Mouse (Mus musculus): Measurements from ENCODE around the gene Dap. TPM values are rescaled to one million over a fixed set of nuclear protein-coding genes. Genes with fewer than 3 reads are reported as not detected.

Gene Dap
- polyA plus RNA-seq, 1 experiment from 2014 or later: 77.8 TPM

DNA sequence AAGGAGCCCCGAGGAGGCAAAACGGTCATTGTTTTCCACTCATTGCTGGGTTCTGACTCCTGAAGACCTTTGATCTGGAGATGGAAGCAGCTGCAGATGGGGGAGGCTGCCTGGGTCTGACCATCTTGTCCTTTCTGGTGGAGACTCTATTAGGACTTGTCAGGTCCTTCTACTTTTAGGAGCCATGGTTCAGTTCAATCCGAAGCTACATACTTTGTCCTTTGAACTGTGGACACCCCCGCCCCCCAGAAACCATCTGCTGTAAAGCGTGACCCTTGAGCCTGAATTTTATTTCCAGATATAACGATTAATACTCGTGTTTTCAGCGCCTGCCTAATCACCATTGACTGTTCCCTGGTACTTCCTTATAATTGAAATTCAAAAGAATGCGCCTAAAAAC is 38.2 kb downstream of the Dap start:
- H3K27ac ChIP-seq (ENCODE audit: low read depth): no peak overlapping the region
- H3K27me3 ChIP-seq (ENCODE audit: insufficient read depth, low read length): no peaks in the 10 kb centered on the region
- H3K36me3 ChIP-seq (replicated peaks; ENCODE audit: insufficient read depth, low read length): peaks cover 5% of the 10 kb centered on the region; the same call in 1 of the 2 replicates
- DNase-seq: no peak
- no peaks in the 10 kb centered on the region for H3K4me1 ChIP-seq (ENCODE audit: insufficient read depth)
- H3K4me2 ChIP-seq (ENCODE audit: low read depth, low read length): no peak overlapping the region
- no peak for ATAC-seq
- H3K9me3 ChIP-seq (ENCODE audit: low read length): no peaks in the 10 kb centered on the region
- H3K4me3 ChIP-seq (ENCODE audit: low read depth, low read length): no peak overlapping the region
- H3K9ac ChIP-seq (replicated peaks): no peak overlapping the region
- no peak for TF ChIP-seq EP300 (IDR thresholded peaks at IDR 0.05; ENCODE audit: low read depth)
- no peak for TF ChIP-seq CTCF (IDR thresholded peaks at IDR 0.05; ENCODE audit: low read depth)
- WGBS (ENCODE audit: insufficient replicate concordance): 75% methylated on average over 9 of the region's 9 CpGs

DNA sequence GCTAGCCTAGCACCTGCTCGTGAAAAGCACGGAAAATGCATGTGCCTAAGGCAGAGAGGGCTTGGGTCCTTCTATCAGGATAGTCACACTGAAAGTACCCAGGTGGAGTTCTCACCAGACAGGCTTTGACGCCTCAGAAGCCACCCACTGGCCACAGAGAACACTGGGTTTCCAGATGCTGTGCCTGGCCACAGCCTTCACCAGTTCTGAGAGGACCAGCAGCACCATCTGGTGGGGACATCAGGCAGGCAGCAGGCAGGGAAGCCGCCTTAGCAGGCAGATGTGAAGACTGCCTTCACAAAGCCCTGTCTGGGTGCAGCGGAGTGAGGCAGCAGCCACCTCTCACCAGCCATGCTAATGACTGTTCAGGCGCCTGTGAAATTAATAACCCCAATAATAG is 40.7 kb downstream of the Dap start:
- H3K36me3 ChIP-seq (replicated peaks; ENCODE audit: insufficient read depth, low read length): 0 out of 2 replicates have a peak, but pooled peaks cover 2% of the 10 kb centered on the region
- peak; percentile 83 for ATAC-seq
- DNase-seq: peak; percentile 77
- no peak overlapping the region for H3K4me3 ChIP-seq (ENCODE audit: low read depth, low read length)
- TF ChIP-seq CTCF (IDR thresholded peaks at IDR 0.05; ENCODE audit: low read depth): peak; percentile 94
- no peak for TF ChIP-seq EP300 (IDR thresholded peaks at IDR 0.05; ENCODE audit: low read depth)
- H3K9me3 ChIP-seq (ENCODE audit: low read length): no peaks in the 10 kb centered on the region
- WGBS (ENCODE audit: insufficient replicate concordance): 46% methylated on average over 6 of the region's 6 CpGs
- no peak overlapping the region for H3K27ac ChIP-seq (ENCODE audit: low read depth)
- H3K4me1 ChIP-seq (ENCODE audit: insufficient read depth): no peaks in the 10 kb centered on the region
- no peak overlapping the region for H3K4me2 ChIP-seq (ENCODE audit: low read depth, low read length)
- H3K27me3 ChIP-seq (ENCODE audit: insufficient read depth, low read length): no peaks in the 10 kb centered on the region
- H3K9ac ChIP-seq (replicated peaks): no peak overlapping the region

DNA sequence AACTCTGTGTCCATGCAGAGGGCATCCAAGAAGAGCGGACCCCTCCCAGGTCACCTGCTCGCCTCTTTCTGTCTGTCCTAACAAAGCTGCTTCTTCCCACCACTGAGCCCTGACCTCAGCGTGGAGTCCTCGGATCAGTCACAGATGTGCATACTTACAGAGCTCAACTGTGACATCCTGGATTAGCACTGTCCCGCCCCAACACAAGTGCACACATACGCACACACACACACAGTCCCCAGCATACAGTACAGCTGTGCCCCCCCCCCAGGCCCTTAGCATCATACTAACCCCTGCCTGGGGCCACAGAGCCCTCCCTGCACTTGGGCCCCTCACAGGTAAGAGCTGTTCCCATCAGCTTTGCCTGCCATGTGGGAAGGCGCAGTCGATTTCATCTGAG is 41.3 kb downstream of the Dap start:
- Histone ChIP-seq H3K4me1 (ENCODE audit: insufficient read depth) (no peaks in the 10 kb centered on the region), H3K9me3 (ENCODE audit: low read length) (no peaks in the 10 kb centered on the region), H3K27me3 (ENCODE audit: insufficient read depth, low read length) (no peaks in the 10 kb centered on the region), H3K4me3 (ENCODE audit: low read depth, low read length) (no peak overlapping the region), H3K9ac (replicated peaks) (no peak overlapping the region), H3K27ac (ENCODE audit: low read depth) (no peak overlapping the region), H3K4me2 (ENCODE audit: low read depth, low read length) (no peak overlapping the region), H3K36me3 (replicated peaks; ENCODE audit: insufficient read depth, low read length) (0 out of 2 replicates have a peak, but pooled peaks cover 2% of the 10 kb centered on the region)
- no peak for DNase-seq
- 88% methylated on average over 8 of the region's 8 CpGs for WGBS (ENCODE audit: insufficient replicate concordance)
- no peak for TF ChIP-seq EP300 (IDR thresholded peaks at IDR 0.05; ENCODE audit: low read depth)
- no peak for TF ChIP-seq CTCF (IDR thresholded peaks at IDR 0.05; ENCODE audit: low read depth)
- ATAC-seq: no peak

DNA sequence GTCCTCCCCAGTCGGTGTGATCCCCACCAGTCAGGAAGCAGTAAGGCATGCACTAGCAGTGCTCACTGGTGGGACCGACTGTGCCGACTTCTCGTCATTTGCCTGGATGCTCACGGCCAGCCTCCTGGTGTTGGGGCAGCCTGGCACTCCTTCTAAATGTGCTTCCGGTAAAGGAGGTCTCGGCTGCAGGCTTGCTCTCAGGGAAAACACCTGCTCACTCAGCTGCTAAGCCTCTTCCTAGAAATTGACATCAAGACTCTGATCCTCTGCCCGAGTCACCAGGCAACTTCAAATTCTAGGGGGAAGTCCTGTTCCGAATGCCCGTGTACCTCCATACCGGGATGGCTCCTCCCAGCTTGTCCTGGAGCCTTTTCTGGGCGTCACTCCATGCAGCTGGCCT is 41.7 kb downstream of the Dap start:
- ATAC-seq (no peak), DNase-seq (no peak)
- Histone ChIP-seq H3K27me3 (ENCODE audit: insufficient read depth, low read length) (no peaks in the 10 kb centered on the region), H3K27ac (ENCODE audit: low read depth) (no peak overlapping the region), H3K4me1 (ENCODE audit: insufficient read depth) (no peaks in the 10 kb centered on the region), H3K9ac (replicated peaks) (no peak overlapping the region), H3K4me3 (ENCODE audit: low read depth, low read length) (no peak overlapping the region), H3K9me3 (ENCODE audit: low read length) (no peaks in the 10 kb centered on the region), H3K4me2 (ENCODE audit: low read depth, low read length) (no peak overlapping the region), H3K36me3 (replicated peaks; ENCODE audit: insufficient read depth, low read length) (0 out of 2 replicates have a peak, but pooled peaks cover 2% of the 10 kb centered on the region)
- 83% methylated on average over 12 of the region's 12 CpGs for WGBS (ENCODE audit: insufficient replicate concordance)
- TF ChIP-seq CTCF (IDR thresholded peaks at IDR 0.05; ENCODE audit: low read depth) (no peak), EP300 (IDR thresholded peaks at IDR 0.05; ENCODE audit: low read depth) (no peak)

DNA sequence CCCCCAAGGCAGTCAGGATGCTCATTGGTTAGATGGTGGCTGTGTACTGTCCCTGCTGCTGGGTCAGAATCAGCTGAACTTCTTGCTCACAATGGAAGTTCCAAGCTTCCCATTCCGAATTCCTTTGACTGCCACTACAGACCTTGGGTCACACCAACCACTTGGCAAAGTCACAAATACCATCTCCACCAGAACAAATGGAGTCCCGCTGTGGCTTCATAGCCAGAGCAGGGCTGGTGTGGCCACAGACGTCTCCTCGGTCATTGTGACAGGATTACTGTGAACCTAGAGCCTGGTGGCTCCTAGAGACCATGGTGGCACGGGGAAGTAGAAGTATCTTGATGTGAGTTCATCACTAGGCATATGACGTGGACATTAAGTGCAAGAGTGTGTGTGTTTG is 44.0 kb downstream of the Dap start:
- H3K27ac ChIP-seq (ENCODE audit: low read depth): no peak overlapping the region
- H3K4me3 ChIP-seq (ENCODE audit: low read depth, low read length): no peak overlapping the region
- H3K9ac ChIP-seq (replicated peaks): no peak overlapping the region
- H3K27me3 ChIP-seq (ENCODE audit: insufficient read depth, low read length): no peaks in the 10 kb centered on the region
- 82% methylated on average over 6 of the region's 6 CpGs for WGBS (ENCODE audit: insufficient replicate concordance)
- peaks cover 11% of the 10 kb centered on the region for H3K36me3 ChIP-seq (replicated peaks; ENCODE audit: insufficient read depth, low read length)
- H3K9me3 ChIP-seq (ENCODE audit: low read length): no peaks in the 10 kb centered on the region
- DNase-seq (no peak), ATAC-seq (no peak)
- H3K4me2 ChIP-seq (ENCODE audit: low read depth, low read length): no peak overlapping the region
- TF ChIP-seq EP300 (IDR thresholded peaks at IDR 0.05; ENCODE audit: low read depth): no peak
- no peak for TF ChIP-seq CTCF (IDR thresholded peaks at IDR 0.05; ENCODE audit: low read depth)
- H3K4me1 ChIP-seq (ENCODE audit: insufficient read depth): no peaks in the 10 kb centered on the region

DNA sequence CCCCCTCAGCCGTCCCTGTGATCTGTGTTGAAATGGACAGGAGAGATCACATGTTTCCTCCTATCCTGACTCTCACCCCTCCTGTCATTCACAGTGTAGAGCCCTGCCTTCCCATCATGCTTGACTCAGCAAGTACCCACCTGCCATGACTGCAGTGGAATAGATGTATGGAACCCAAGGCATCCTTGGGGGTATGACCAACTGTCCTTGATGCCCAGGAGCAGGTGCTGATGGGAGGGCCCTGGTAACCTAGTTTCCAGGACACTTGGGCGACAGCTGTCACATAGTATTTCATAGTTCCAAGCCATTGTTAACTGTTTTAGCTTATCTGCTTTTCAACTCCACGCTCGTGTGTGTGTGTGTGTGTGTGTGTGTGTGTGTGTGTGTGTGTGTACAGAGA is 45.4 kb downstream of the Dap start:
- H3K4me3 ChIP-seq (ENCODE audit: low read depth, low read length): no peak overlapping the region
- H3K27ac ChIP-seq (ENCODE audit: low read depth): no peak overlapping the region
- ATAC-seq (no peak), DNase-seq (no peak)
- H3K27me3 ChIP-seq (ENCODE audit: insufficient read depth, low read length): no peaks in the 10 kb centered on the region
- no peak overlapping the region for H3K9ac ChIP-seq (replicated peaks)
- 43% methylated on average over 4 of the region's 4 CpGs for WGBS (ENCODE audit: insufficient replicate concordance)
- H3K9me3 ChIP-seq (ENCODE audit: low read length): no peaks in the 10 kb centered on the region
- H3K4me1 ChIP-seq (ENCODE audit: insufficient read depth): no peaks in the 10 kb centered on the region
- H3K4me2 ChIP-seq (ENCODE audit: low read depth, low read length): no peak overlapping the region
- TF ChIP-seq EP300 (IDR thresholded peaks at IDR 0.05; ENCODE audit: low read depth) (no peak), CTCF (IDR thresholded peaks at IDR 0.05; ENCODE audit: low read depth) (no peak)
- peaks cover 24% of the 10 kb centered on the region for H3K36me3 ChIP-seq (replicated peaks; ENCODE audit: insufficient read depth, low read length)

DNA sequence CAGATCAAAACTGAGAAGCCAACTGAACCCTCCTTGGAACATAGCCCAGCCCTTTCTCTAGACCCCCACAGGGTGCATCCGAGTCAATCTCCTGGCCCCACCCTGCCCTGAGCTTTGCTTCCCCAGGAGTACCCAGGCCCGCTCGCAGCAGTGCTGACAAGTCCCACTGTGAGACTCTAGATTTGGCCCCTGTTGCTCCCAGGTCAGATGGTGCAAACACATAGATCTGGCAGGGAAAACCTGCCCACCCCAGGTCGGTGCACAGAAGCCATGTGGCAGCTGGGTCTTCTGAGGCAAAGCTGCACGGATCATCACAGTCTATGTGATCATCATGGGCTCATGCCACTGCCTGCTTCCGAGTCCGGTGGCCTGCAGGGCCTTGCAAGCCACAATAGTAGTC is 48.6 kb downstream of the Dap start:
- no peak overlapping the region for H3K4me3 ChIP-seq (ENCODE audit: low read depth, low read length)
- DNase-seq (no peak), ATAC-seq (no peak)
- H3K27me3 ChIP-seq (ENCODE audit: insufficient read depth, low read length): no peaks in the 10 kb centered on the region
- H3K9me3 ChIP-seq (ENCODE audit: low read length): no peaks in the 10 kb centered on the region
- H3K36me3 ChIP-seq (replicated peaks; ENCODE audit: insufficient read depth, low read length): peaks cover 27% of the 10 kb centered on the region
- no peaks in the 10 kb centered on the region for H3K4me1 ChIP-seq (ENCODE audit: insufficient read depth)
- H3K9ac ChIP-seq (replicated peaks): no peak overlapping the region
- H3K27ac ChIP-seq (ENCODE audit: low read depth): no peak overlapping the region
- no peak for TF ChIP-seq CTCF (IDR thresholded peaks at IDR 0.05; ENCODE audit: low read depth)
- no peak for TF ChIP-seq EP300 (IDR thresholded peaks at IDR 0.05; ENCODE audit: low read depth)
- whole genome bisulfite sequencing (ENCODE audit: insufficient replicate concordance): 80% methylated on average over 7 of the region's 7 CpGs
- H3K4me2 ChIP-seq (ENCODE audit: low read depth, low read length): no peak overlapping the region

Data from liver, postnatal 0 days (tissue).